Mouse (Mus musculus) liver, postnatal 0 days (tissue): ENCODE results near the gene Fer. TPM values are rescaled to one million over a fixed set of nuclear protein-coding genes. Genes with fewer than 3 reads are reported as not detected.

Experiments
- ATAC-seq: fragments of 200-750 bp; cut with Nextera tagmentation; 2 replicates; pipeline ENCODE4 v1.8.0; 2017; ENCODE audit warnings: mild to moderate bottlenecking, moderate library complexity
- DNase-seq: peaks from one replicate; pipeline ENCODE4 v3.0.0-alpha.2; 2016
- H3K27ac ChIP-seq: fragments of 300-500 bp; sonication (generic); 2 replicates; pipeline ENCODE4 v1.5.1; 2014; ENCODE audit warnings: antibody characterized with exemption, moderate library complexity, mild to moderate bottlenecking, low read depth
- H3K27me3 ChIP-seq: fragments of 300-500 bp; sonication (generic); 2 replicates; pipeline ENCODE4 v1.6.1; 2014; ENCODE audit warnings: low read length, control low read depth, mixed read lengths; ENCODE audit not compliant: insufficient read depth
- H3K36me3 ChIP-seq: fragments of 300-500 bp; sonication (generic); replicated peaks from 2 replicates; pipeline ENCODE4 v1.6.1; 2014; ENCODE audit warnings: mild to moderate bottlenecking, control low read depth, low read length, moderate library complexity, mixed read lengths; ENCODE audit not compliant: insufficient read depth
- H3K4me1 ChIP-seq: fragments of 300-500 bp; sonication (generic); 2 replicates; pipeline ENCODE4 v1.6.1; 2014; ENCODE audit warnings: antibody characterized with exemption, mild to moderate bottlenecking, control low read depth; ENCODE audit not compliant: insufficient read depth
- H3K4me2 ChIP-seq: fragments of 300-500 bp; sonication (generic); 2 replicates; pipeline ENCODE4 v1.6.1; 2014; ENCODE audit warnings: low read depth, mild to moderate bottlenecking, low read length, moderate library complexity, mixed read lengths
- H3K4me3 ChIP-seq: fragments of 300-500 bp; sonication (generic); 2 replicates; pipeline ENCODE4 v1.5.1; 2014; ENCODE audit warnings: low read depth, low read length
- H3K9ac ChIP-seq: fragments of 300-500 bp; sonication (generic); replicated peaks from 2 replicates; pipeline ENCODE4 v1.6.1; 2014; ENCODE audit warnings: mild to moderate bottlenecking, moderate library complexity
- H3K9me3 ChIP-seq: fragments of 300-500 bp; sonication (generic); 2 replicates; pipeline ENCODE4 v1.6.1; 2016; ENCODE audit warnings: mild to moderate bottlenecking, control low read depth, low read length, mixed read lengths
- CTCF ChIP-seq: sonication (generic); IDR thresholded peaks from 2 replicates; pipeline ENCODE4 v1.5.1; 2016; ENCODE audit warnings: antibody characterized with exemption, low read depth
- EP300 ChIP-seq: IDR thresholded peaks from 2 replicates; pipeline ENCODE4 v1.6.1; 2016; ENCODE audit warnings: antibody characterized with exemption, low read depth, mild to moderate bottlenecking
- WGBS: fragments of 180-500 bp; shearing (Covaris S2); extraction: QIAGEN DNeasy Blood & Tissue Kit; methylation state at CpG from one replicate; pipeline ENCODE4 v1.1.7; 2014; ENCODE audit not compliant: insufficient replicate concordance; 5-methylcytosine and 5-hydroxymethylcytosine counted together
- polyA plus RNA-seq: library from polyadenylated mRNA; unstranded; fragments of >200 nt; fragmentation: Nextera tagmentation; extraction: Ambion mirVana; gene quantifications from 2 replicates; pipeline ENCODE4 v1.2.1, GENCODE M21; 2015

Gene Fer
- polyA plus RNA-seq, 1 experiment from 2014 or later = 6.3 TPM

- H3K27ac ChIP-seq = no peak overlapping the region
- H3K4me3 ChIP-seq = no peak overlapping the region
- 80% methylated on average over 3 of the region's 3 CpGs for WGBS
- DNase-seq (no peak), ATAC-seq (no peak)
- TF ChIP-seq CTCF = no peak
- no peak for TF ChIP-seq EP300
- no peaks in the 10 kb centered on the region for H3K27me3 ChIP-seq
- no peaks in the 10 kb centered on the region for H3K36me3 ChIP-seq
- H3K9ac ChIP-seq = no peak overlapping the region
- no peaks in the 10 kb centered on the region for H3K4me1 ChIP-seq
- H3K9me3 ChIP-seq = no peaks in the 10 kb centered on the region
- H3K4me2 ChIP-seq = no peak overlapping the region
These were observed 260.9 kb downstream of the Fer start for GRCm38 (mm10) chr17:64123732-64124131.

DNA sequence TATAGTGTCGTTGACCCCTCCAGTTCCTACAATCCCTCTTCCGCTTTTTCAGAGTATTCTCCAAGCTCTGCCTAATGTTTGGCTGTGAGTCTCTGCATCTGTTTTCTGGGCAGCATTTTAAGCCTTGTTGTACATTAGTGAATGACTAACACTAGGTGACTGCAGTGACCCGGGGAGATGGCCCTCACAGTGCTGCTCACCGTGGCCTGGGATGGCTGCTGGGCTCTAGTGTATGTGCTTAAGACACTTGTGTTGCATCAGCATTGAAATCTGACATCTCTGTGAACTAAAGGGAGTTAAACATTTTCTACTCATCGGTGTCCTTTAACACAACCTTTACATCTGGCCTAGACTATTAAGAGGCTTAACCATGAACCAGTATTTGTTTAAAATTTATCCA is 264.0 kb downstream of the Fer start:
- H3K4me2 ChIP-seq = no peak overlapping the region
- ATAC-seq = no peak
- H3K4me1 ChIP-seq = no peaks in the 10 kb centered on the region
- no peaks in the 10 kb centered on the region for H3K27me3 ChIP-seq
- no peaks in the 10 kb centered on the region for H3K36me3 ChIP-seq
- no peak for DNase-seq
- WGBS = 71% methylated on average over 5 of the region's 5 CpGs
- no peak overlapping the region for H3K27ac ChIP-seq
- H3K9ac ChIP-seq = no peak overlapping the region
- no peak overlapping the region for H3K4me3 ChIP-seq
- TF ChIP-seq CTCF (no peak), EP300 (no peak)
- H3K9me3 ChIP-seq = no peaks in the 10 kb centered on the region

DNA sequence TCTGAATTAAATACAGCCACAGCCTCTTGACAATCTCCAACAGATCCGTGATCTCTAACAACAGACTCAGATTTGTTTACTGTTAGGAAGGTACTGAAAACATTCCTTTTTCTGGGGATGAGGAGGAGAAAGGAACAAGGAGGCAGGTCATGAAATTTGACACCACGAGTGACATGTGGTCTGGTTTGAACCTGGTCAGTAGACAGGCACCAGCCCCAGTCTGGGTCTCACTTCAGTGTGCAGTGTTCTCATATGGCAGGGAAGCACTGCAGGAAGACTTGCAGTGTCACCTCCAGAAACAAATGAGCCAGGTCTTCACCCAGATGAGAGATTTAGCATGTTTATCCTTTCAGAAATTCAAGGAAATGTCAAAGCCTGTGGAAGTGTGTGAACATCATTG is 266.9 kb downstream of the Fer start:
- ATAC-seq = no peak
- no peaks in the 10 kb centered on the region for H3K27me3 ChIP-seq
- no peaks in the 10 kb centered on the region for H3K4me1 ChIP-seq
- no peaks in the 10 kb centered on the region for H3K36me3 ChIP-seq
- H3K27ac ChIP-seq = no peak overlapping the region
- H3K4me3 ChIP-seq = no peak overlapping the region
- TF ChIP-seq EP300 = no peak
- no peak for TF ChIP-seq CTCF
- no peak overlapping the region for H3K9ac ChIP-seq
- H3K4me2 ChIP-seq = no peak overlapping the region
- DNase-seq = no peak
- H3K9me3 ChIP-seq = no peaks in the 10 kb centered on the region
- WGBS = 55% methylated on average over 2 of the region's 2 CpGs

- DNase-seq (no peak), ATAC-seq (no peak)
- Histone ChIP-seq H3K9me3 (no peaks in the 10 kb centered on the region), H3K27ac (no peak overlapping the region), H3K4me2 (no peak overlapping the region), H3K4me1 (no peaks in the 10 kb centered on the region), H3K36me3 (no peaks in the 10 kb centered on the region), H3K27me3 (no peaks in the 10 kb centered on the region), H3K9ac (no peak overlapping the region), H3K4me3 (no peak overlapping the region)
- 57% methylated on average over 3 of the region's 3 CpGs for WGBS
- TF ChIP-seq EP300 (no peak), CTCF (no peak)
These were observed 267.5 kb downstream of the Fer start for GRCm38 (mm10) chr17:64130356-64130755.

GRCm38 (mm10) chr17:64132183-64132582 is 269.3 kb downstream of the Fer start:
- DNase-seq = no peak
- H3K27me3 ChIP-seq = no peaks in the 10 kb centered on the region

GRCm38 (mm10) chr17:64135941-64136650 is 273.2 kb downstream of the Fer start:
- H3K36me3 ChIP-seq = peaks cover 9% of the 10 kb centered on the region; the same call in 1 of the 2 replicates
- TF ChIP-seq CTCF (no peak), EP300 (no peak)
- no peak overlapping the region for H3K27ac ChIP-seq
- H3K27me3 ChIP-seq = no peaks in the 10 kb centered on the region
- no peaks in the 10 kb centered on the region for H3K9me3 ChIP-seq
- H3K4me3 ChIP-seq = no peak overlapping the region
- ATAC-seq = peak; percentile 60; the same call in 1 of the 2 replicates
- DNase-seq = no peak
- no peaks in the 10 kb centered on the region for H3K4me1 ChIP-seq
- H3K9ac ChIP-seq = no peak overlapping the region
- 61% methylated on average over 8 of the region's 8 CpGs for WGBS
- no peak overlapping the region for H3K4me2 ChIP-seq

More at GRCm38 (mm10) chr17:64132183-64132582, 269.3 kb downstream of the Fer start:
- no peak for ATAC-seq
- H3K4me2 ChIP-seq = no peak overlapping the region
- no peak overlapping the region for H3K9ac ChIP-seq
- H3K27ac ChIP-seq = no peak overlapping the region
- H3K36me3 ChIP-seq = no peaks in the 10 kb centered on the region
- no peak overlapping the region for H3K4me3 ChIP-seq
- H3K4me1 ChIP-seq = no peaks in the 10 kb centered on the region
- TF ChIP-seq CTCF (no peak), EP300 (no peak)
- no peaks in the 10 kb centered on the region for H3K9me3 ChIP-seq
- WGBS = 70% methylated on average over 6 of the region's 6 CpGs
